Mouse (Mus musculus) heart, postnatal 4 days (tissue): ENCODE data around the gene Olfr1446. TPM values are rescaled to one million over a fixed set of nuclear protein-coding genes. Genes with fewer than 3 reads are reported as not detected.

Experiments
- DNase-seq: peaks from one replicate; pipeline ENCODE4 v3.0.0; 2021
- total RNA-seq, 2 experiments: library from RNA; stranded (reverse); gene quantifications; 2 replicates each; pipeline ENCODE4 v1.2.3; 2021

Olfr1446 gene
- total RNA-seq: not detected

DNA sequence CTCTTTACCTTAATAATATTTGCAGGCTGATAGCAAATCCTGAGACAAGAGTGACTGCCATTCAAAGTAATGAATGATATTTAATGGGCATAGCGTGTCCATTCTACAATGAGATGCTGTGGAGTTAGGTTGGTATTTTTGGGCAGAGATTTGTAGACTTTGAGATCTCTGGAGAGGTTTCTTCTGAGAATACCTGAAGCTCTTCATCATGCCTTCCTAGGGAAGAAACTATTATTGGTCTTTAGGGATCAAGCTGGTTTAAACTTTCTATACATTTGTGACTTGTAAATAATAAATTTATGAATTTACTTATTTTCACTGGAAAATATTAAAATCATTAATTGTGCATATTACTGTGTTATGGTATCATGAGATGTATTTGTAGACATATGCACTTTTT is at the start of gene Olfr1446:
Gene Olfr1446, minus strand, starts transcription at position 101 of the 400 bp plus-strand sequence.
- no peak for DNase-seq

DNA sequence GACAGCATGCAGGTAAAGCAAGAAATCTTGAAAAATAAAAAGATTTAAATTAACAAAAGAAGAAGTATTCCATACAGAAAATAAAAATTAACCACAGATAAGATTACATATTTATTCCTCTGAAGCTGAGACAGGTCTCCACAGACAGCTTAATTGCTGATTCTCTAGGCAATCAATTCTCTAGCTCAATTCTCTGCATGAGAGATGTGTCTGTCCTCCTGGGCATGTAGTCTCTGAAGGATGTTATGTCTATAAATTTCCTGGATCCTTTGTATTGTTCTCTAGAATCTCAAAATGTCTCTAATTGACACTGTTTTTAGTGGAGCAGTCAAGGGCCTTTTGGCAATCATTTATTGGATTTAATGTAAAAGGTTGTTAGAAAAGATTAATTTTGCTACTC is 37.2 kb upstream of the Olfr1446 start, which contains the start of gene Olfr1449:
Gene Olfr1449, plus strand, starts transcription at position 301 of the 400 bp plus-strand sequence.
- DNase-seq: no peak

DNA sequence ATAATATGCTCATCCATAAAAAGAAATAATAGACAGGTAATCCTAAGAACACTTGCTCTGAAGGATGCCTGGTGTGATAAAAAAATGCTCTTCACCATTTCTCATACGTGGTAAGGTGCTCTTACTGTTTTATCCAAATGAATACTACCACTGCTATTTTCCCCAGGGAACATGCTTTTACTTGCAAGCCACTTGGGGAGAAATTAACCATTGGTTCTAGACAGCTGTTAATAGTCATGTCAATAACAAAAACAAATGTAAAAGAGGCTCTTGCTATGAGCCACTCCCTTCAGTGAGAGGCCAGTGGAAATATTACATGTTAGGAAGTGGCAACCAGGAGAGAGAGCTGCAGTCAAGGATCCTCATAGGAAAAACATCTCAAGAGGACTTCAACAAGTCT is 31.0 kb upstream of the Olfr1446 start, which contains the start of gene Olfr1448:
Gene Olfr1448, minus strand, starts transcription at position 101 of the 400 bp plus-strand sequence.
- no peak for DNase-seq

DNA sequence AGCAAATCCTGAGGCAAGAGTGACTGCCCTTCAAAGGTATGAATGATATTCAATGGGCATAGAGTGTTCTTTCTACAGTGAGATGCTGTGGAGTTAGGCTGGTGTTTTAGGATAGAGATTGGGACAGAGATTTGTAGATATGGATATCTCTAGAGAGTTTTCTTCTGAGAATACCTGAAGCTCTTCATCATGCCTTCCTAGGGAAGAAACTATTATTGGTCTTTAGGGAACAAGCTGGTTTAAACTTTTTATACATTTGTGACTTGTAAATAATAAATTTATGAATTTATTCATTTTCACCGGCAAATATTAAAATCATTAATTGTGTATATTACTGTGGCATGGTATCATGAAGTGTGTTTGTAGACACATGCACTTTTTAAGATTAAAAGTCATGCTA is 10.3 kb upstream of the Olfr1446 start, which contains the start of gene Olfr1447:
Gene Olfr1447, minus strand, starts transcription at position 101 of the 400 bp plus-strand sequence.
- DNase-seq: no peak

DNA sequence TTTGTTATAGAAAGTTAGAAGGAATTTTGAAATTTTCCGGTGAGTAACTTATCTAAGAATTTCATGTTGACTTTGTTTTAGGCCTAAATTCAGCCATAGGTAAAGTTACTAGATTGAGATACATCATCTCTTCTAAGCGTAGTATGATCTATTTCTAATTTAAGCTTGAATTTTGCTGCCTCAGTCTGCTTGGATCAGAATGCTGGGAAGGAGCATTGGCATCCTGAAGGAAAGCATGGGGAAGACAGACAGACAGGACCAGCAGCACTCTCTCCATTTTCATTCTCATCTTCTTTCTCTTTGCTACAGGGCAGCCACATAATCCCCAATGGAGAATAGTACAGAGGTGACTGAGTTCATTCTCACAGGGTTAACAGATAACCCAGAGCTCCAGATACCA is 9.8 kb downstream of the Olfr1446 start, which contains the start of gene Olfr1445:
Gene Olfr1445, plus strand, starts transcription at position 301 of the 400 bp plus-strand sequence.
- DNase-seq: no peak

DNA sequence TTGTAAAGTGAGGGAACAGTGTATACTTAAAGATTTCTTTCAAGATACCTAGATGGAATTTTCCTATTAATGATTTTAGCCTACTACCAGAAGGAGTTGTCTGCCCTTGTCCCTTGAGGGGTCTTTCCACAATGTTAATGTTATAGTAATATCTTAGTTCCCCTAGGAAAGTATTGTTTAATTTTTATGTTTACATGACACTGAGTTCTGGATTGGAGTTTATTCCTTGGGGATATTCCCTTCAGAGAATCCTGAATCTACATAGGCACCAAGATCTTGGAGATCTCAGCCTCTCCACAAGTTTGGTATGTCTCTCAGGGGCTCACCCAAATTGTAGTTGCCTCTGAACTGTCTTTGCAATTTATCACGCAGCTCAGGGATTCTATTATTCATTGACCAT is 36.3 kb downstream of the Olfr1446 start, which contains the start of gene Olfr1444:
Gene Olfr1444, plus strand, starts transcription at position 301 of the 400 bp plus-strand sequence.
- DNase-seq: no peak

DNA sequence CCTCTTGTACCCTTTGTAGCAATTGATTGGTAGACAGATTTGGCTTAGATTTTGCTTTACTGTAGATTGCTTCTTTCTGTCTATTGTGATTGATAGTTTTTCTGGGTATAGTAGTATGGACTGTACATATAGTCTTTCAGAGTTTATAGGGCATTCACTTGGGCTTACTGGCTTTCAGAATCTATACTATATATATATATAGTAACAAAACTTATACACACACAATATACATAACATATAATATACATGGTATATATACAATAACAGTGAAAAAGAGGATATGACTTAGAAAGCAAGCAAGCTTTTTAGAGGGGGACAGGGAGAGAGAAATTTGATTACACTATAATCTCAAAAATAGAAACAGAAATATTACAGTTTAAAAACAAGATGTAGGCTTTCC is 46.9 kb downstream of the Olfr1446 start, which contains the start of gene Gm5244:
Gene Gm5244, plus strand, starts transcription at position 301 of the 400 bp plus-strand sequence.
- no peak for DNase-seq

DNA sequence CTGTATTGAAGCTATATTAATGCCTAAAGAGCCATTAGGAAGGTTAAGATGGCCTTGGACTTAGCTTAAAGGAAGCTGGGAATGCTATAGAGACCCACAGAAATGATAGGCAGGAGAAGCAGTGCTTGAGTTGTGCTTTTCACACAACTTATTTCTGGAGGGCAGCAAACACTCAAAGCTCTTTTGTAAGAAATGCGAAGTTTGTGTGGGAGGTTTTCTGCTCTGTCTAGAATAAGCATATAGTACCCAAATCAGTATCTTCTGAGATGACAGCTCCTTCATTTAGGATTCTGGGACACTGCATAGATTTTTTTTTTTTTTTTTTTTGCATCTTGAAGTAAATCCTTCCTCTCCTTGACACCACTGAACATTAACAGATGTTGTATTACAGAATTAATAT is 54.8 kb downstream of the Olfr1446 start:
- no peak for DNase-seq

Other genes with a start within 250 kb of the Olfr1446 start
- gene Olfr1442, start 223.1 kb downstream of the Olfr1446 start, total RNA-seq: not detected
- gene Olfr1443, start 215.4 kb downstream of the Olfr1446 start, total RNA-seq: not detected
- gene Keg1, start 197.7 kb downstream of the Olfr1446 start, total RNA-seq: not detected
- 1 to 10 TPM; 3.1 to 3.5 TPM for gene Cntf, start 127.9 kb downstream of the Olfr1446 start, total RNA-seq
- 10 to 100 TPM; 81.2 to 83.3 TPM for gene Zfp91, start 97.4 kb downstream of the Olfr1446 start, total RNA-seq
- gene Lpxn, start 97.3 kb downstream of the Olfr1446 start, total RNA-seq: under 1 TPM; 0.67 to 0.90 TPM
- gene Gm5244, start 46.8 kb downstream of the Olfr1446 start, total RNA-seq: not detected
- not detected for gene Olfr1444, start 36.2 kb downstream of the Olfr1446 start, total RNA-seq
- not detected for gene Olfr1445, start 9.7 kb downstream of the Olfr1446 start, total RNA-seq
- gene Olfr1447, start 10.2 kb upstream of the Olfr1446 start, total RNA-seq: not detected
- gene Olfr1448, start 30.9 kb upstream of the Olfr1446 start, total RNA-seq: not detected
- not detected for gene Olfr1449, start 37.3 kb upstream of the Olfr1446 start, total RNA-seq
- not detected for gene Olfr1450, start 56.7 kb upstream of the Olfr1446 start, total RNA-seq
- not detected for gene Olfr1451, start 101.5 kb upstream of the Olfr1446 start, total RNA-seq
- gene Olfr1453, start 134.8 kb upstream of the Olfr1446 start, total RNA-seq: not detected
- gene Olfr1454, start 167.1 kb upstream of the Olfr1446 start, total RNA-seq: not detected
- gene Olfr1457, start 204.4 kb upstream of the Olfr1446 start, total RNA-seq: not detected
- not detected for gene Olfr1458, start 213.3 kb upstream of the Olfr1446 start, total RNA-seq